Mouse (Mus musculus): ENCODE data around the gene Aff2. TPM values are rescaled to one million over a fixed set of nuclear protein-coding genes. Genes with fewer than 3 reads are reported as not detected.
A peak's percentile ranks its signal among the peaks of the same experiment; 100 is the strongest.

The Aff2 gene
- polyA plus RNA-seq (2012; rRNA removed) = 0.54 and 0.62 TPM in 2 replicates

DNA sequence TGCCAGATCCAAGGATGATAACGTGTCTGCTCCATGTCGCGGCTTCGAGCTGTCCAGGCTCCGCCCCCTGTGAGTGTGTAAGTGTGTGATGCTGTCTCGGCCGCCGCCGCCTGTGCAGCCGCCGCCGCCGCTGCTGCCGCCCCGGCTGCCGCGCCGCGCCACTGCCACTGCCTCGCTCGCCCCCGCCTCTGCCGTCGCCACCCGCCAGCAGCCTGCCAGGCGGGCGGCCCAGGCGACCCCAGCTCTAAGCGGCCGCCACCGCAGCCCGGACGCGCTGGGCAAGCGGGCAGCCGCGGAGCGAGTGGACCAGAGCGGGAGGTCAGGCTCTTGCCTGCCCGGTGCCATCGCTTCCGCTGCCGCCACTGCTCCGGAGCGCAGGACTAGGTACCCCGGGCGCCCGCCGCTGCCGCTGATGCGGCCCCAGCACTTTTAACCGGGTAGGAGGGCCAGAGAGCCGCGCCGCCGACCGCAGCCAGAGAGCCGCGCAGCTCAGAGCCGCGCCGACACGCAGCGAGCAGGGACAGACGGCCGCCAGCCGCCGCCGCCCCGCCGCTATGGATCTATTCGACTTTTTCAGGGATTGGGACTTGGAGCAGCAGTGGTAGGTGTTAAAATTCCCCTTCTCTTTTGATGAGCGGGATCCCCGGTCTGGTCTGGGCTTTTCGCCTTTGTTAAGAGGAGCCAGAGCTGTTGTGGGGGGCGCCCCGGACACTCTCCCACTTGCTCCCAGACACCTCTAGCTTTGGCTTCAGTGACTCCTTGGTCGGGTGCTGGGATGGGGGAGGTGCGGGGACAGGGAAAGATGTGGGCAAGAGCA lies at the start of gene Aff2:
TSS of gene Aff2 (plus strand) at position 57 of the 817 bp plus-strand sequence.
- Histone ChIP-seq H3K4me1 (ENCODE audit: control insufficient read depth, insufficient read depth, low read length) (peaks cover 4% of the 10 kb centered on the region), H3K27ac (ENCODE audit: control insufficient read depth, insufficient read depth, low read depth, low read length) (no peak within 1 kb of the TSS), H3K36me3 (ENCODE audit: control insufficient read depth, insufficient read depth, low read length) (no peaks in the 10 kb centered on the region), H3K4me3 (ENCODE audit: control insufficient read depth, low read depth, low read length) (peak within 1 kb of the TSS; percentile 75), H3K27me3 (ENCODE audit: control insufficient read depth, insufficient read depth, low read length) (no peaks in the 10 kb centered on the region)
- TF ChIP-seq CTCF (IDR thresholded peaks at IDR 0.05; ENCODE audit: control insufficient read depth, insufficient read depth, insufficient replicate concordance, low read depth, low read length) (no peak), POLR2A (IDR thresholded peaks at IDR 0.05; ENCODE audit: control insufficient read depth, low read depth, low read length) (no peak)

DNA sequence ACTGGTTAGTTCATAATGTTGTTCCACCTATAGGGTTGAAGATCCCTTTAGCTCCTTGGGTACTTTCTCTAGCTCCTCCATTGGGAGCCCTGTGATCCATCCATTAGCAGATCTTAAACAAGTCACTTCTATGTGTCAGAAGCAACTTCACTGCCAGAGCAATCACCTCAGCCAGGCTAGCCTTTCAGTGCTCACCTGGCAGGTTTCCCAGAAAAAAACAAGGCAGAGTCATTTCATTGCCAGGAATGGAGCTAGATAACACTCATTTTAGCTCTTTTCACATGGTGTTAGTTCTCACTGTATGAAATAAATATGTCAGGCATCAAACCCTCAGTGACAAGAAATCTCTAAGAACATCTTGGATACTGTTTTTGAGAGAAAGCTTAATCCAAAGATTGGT lies 22.8 kb upstream of the Aff2 start:
- Histone ChIP-seq H3K27ac (ENCODE audit: control insufficient read depth, insufficient read depth, low read depth, low read length) (no peak overlapping the region), H3K4me3 (ENCODE audit: control insufficient read depth, low read depth, low read length) (no peak overlapping the region), H3K27me3 (ENCODE audit: control insufficient read depth, insufficient read depth, low read length) (no peaks in the 10 kb centered on the region), H3K4me1 (ENCODE audit: control insufficient read depth, insufficient read depth, low read length) (no peaks in the 10 kb centered on the region), H3K36me3 (ENCODE audit: control insufficient read depth, insufficient read depth, low read length) (no peaks in the 10 kb centered on the region)
- no peak for TF ChIP-seq CTCF (IDR thresholded peaks at IDR 0.05; ENCODE audit: control insufficient read depth, insufficient read depth, insufficient replicate concordance, low read depth, low read length)
- TF ChIP-seq POLR2A (IDR thresholded peaks at IDR 0.05; ENCODE audit: control insufficient read depth, low read depth, low read length) = no peak

DNA sequence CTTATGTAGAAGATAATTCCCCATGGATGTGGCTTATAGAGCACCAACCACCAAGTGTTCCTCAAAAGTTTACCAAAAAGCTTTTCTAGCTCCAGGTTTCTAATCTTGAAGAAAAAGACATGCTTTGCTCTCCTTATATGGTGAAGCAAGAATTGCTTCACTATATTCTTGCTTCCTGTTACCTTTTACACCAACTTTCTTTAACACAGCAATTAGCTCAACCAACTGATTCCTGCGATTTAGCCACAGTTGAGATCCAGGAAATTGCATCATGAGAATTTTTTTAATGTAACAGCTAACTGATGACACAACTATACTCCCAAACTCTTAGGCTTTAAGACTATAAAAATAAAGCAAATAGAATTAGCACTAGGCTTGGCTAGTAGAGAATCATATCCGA lies 4.5 kb upstream of the Aff2 start:
- Histone ChIP-seq H3K4me3 (ENCODE audit: control insufficient read depth, low read depth, low read length) (no peak overlapping the region), H3K27me3 (ENCODE audit: control insufficient read depth, insufficient read depth, low read length) (no peaks in the 10 kb centered on the region), H3K27ac (ENCODE audit: control insufficient read depth, insufficient read depth, low read depth, low read length) (no peak overlapping the region), H3K4me1 (ENCODE audit: control insufficient read depth, insufficient read depth, low read length) (no peaks in the 10 kb centered on the region; the same call in 1 of the 2 replicates), H3K36me3 (ENCODE audit: control insufficient read depth, insufficient read depth, low read length) (no peaks in the 10 kb centered on the region)
- no peak for TF ChIP-seq POLR2A (IDR thresholded peaks at IDR 0.05; ENCODE audit: control insufficient read depth, low read depth, low read length)
- TF ChIP-seq CTCF (IDR thresholded peaks at IDR 0.05; ENCODE audit: control insufficient read depth, insufficient read depth, insufficient replicate concordance, low read depth, low read length) = no peak

DNA sequence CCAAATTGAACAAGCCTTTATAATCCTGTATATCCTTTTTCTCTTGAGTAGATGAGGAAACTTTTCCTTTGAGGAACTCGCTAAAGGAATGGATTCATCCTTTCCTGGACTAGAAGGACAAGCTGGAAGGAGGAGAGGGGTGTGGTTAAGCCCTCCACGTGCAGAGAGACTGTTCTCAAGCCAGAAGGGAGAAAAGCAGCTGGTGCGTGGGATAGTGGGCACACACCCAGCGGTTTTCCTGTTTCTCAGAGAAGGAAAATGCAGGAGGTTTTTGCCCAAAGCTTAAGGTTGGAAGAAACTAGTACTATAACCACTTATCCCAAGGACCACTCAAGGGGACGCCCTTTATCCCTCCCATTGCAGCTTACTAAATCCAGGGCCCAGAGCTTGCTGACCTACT lies 734 bp upstream of the Aff2 start:
- Histone ChIP-seq H3K27me3 (ENCODE audit: control insufficient read depth, insufficient read depth, low read length) (no peaks in the 10 kb centered on the region), H3K36me3 (ENCODE audit: control insufficient read depth, insufficient read depth, low read length) (no peaks in the 10 kb centered on the region), H3K4me3 (ENCODE audit: control insufficient read depth, low read depth, low read length) (no peak overlapping the region), H3K27ac (ENCODE audit: control insufficient read depth, insufficient read depth, low read depth, low read length) (no peak overlapping the region), H3K4me1 (ENCODE audit: control insufficient read depth, insufficient read depth, low read length) (peaks cover 4% of the 10 kb centered on the region)
- no peak for TF ChIP-seq CTCF (IDR thresholded peaks at IDR 0.05; ENCODE audit: control insufficient read depth, insufficient read depth, insufficient replicate concordance, low read depth, low read length)
- no peak for TF ChIP-seq POLR2A (IDR thresholded peaks at IDR 0.05; ENCODE audit: control insufficient read depth, low read depth, low read length)

DNA sequence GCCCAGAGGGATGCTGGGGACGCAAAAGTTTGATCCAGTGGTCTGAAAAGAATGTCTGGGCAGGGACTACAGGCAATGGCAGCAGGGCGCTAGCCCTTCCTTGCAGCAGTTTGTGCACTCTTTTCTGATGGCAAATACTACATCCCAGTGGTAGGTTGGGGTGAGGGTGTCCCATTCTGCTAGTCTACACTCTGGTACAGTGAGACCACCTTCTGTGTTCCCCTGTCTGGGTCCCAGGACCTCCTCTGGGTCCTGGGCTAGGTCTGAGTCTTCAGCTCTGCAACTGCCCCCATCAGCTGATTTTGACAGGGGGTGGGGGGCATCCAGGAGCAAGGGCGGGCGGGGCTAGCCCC lies 233 bp upstream of the Aff2 start:
- no peaks in the 10 kb centered on the region for H3K36me3 ChIP-seq (ENCODE audit: control insufficient read depth, insufficient read depth, low read length)
- peaks cover 4% of the 10 kb centered on the region for H3K4me1 ChIP-seq (ENCODE audit: control insufficient read depth, insufficient read depth, low read length)
- peak overlapping the region; percentile 75; the same call in 1 of the 2 replicates for H3K4me3 ChIP-seq (ENCODE audit: control insufficient read depth, low read depth, low read length)
- H3K27me3 ChIP-seq (ENCODE audit: control insufficient read depth, insufficient read depth, low read length) = no peaks in the 10 kb centered on the region
- TF ChIP-seq CTCF (IDR thresholded peaks at IDR 0.05; ENCODE audit: control insufficient read depth, insufficient read depth, insufficient replicate concordance, low read depth, low read length) (no peak), POLR2A (IDR thresholded peaks at IDR 0.05; ENCODE audit: control insufficient read depth, low read depth, low read length) (no peak)
- H3K27ac ChIP-seq (ENCODE audit: control insufficient read depth, insufficient read depth, low read depth, low read length) = no peak overlapping the region

DNA sequence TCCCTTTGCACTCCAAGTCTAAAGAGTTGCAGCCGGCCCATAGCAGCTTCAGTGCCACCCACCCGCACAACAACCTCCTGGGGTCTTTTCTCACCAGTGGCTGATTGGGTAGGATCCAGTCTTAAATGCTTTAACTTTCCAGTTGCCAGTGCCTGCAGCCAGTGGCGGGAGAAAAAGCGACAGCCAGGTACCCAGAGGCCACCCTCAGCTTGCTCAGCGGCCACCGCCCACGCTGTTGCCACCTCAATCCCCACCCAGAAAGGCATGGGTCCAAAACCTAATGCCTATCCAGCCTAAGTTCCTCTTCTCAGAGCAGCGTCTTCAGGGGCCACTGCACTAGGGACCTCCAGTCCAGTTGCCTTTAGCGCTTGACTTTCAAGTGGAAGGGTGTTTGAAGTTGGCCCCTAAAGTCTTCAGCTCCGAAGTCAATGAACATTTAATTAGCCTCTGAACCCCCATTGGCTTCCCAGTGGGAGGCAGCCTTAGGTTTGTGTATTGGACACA lies 1.0 kb downstream of the Aff2 start:
- TF ChIP-seq CTCF (IDR thresholded peaks at IDR 0.05; ENCODE audit: control insufficient read depth, insufficient read depth, insufficient replicate concordance, low read depth, low read length) (no peak), POLR2A (IDR thresholded peaks at IDR 0.05; ENCODE audit: control insufficient read depth, low read depth, low read length) (no peak)
- peak overlapping the region; percentile 38 for H3K4me3 ChIP-seq (ENCODE audit: control insufficient read depth, low read depth, low read length)
- no peaks in the 10 kb centered on the region for H3K36me3 ChIP-seq (ENCODE audit: control insufficient read depth, insufficient read depth, low read length)
- H3K27me3 ChIP-seq (ENCODE audit: control insufficient read depth, insufficient read depth, low read length) = no peaks in the 10 kb centered on the region
- H3K4me1 ChIP-seq (ENCODE audit: control insufficient read depth, insufficient read depth, low read length) = peaks cover 4% of the 10 kb centered on the region
- H3K27ac ChIP-seq (ENCODE audit: control insufficient read depth, insufficient read depth, low read depth, low read length) = no peak overlapping the region

DNA sequence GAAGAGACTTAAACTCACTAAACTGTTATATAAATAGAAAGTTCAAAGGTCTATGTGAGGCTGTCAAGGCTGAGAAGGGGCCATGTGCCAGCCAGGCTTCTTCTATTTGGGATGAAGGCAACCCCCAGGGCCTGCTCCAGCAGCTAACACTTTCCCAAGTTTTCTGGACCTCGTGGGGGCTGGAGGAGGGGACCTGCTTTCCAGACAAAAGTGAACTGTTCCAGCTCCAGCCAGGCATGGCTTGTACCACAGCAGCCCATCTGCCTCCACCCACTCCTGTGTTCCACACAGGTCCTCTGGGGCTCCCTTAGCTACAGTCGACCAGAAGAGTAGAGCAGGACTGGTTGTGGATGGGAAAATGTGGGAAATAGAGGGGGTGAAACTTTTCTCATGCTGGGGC lies 4.1 kb downstream of the Aff2 start:
- no peak overlapping the region for H3K4me3 ChIP-seq (ENCODE audit: control insufficient read depth, low read depth, low read length)
- no peaks in the 10 kb centered on the region for H3K27me3 ChIP-seq (ENCODE audit: control insufficient read depth, insufficient read depth, low read length)
- TF ChIP-seq POLR2A (IDR thresholded peaks at IDR 0.05; ENCODE audit: control insufficient read depth, low read depth, low read length) (no peak), CTCF (IDR thresholded peaks at IDR 0.05; ENCODE audit: control insufficient read depth, insufficient read depth, insufficient replicate concordance, low read depth, low read length) (no peak)
- no peak overlapping the region for H3K27ac ChIP-seq (ENCODE audit: control insufficient read depth, insufficient read depth, low read depth, low read length)
- no peaks in the 10 kb centered on the region for H3K36me3 ChIP-seq (ENCODE audit: control insufficient read depth, insufficient read depth, low read length)
- peaks cover 4% of the 10 kb centered on the region for H3K4me1 ChIP-seq (ENCODE audit: control insufficient read depth, insufficient read depth, low read length)

Data from testis, adult 2 months (tissue).